In genomic region chr17:29438347-29439235, GRCm38 (mm10) we compare ENCODE assay signal across 8 mouse cellular contexts. TPM values are rescaled to one million over a fixed set of nuclear protein-coding genes. Genes with fewer than 3 reads are reported as not detected.
DNase-seq lines count a peak whose midpoint lies in the region; ATAC-seq and TF ChIP-seq lines count a peak whose summit lies in the region.

No protein-coding gene starts in this region.

- no peaks in the 10 kb centered on the region for H3K9me3 ChIP-seq in hindbrain, embryonic 16.5 days (ENCODE audit: control insufficient read depth, low read length)

- peaks cover 2% of the 10 kb centered on the region for H3K4me1 ChIP-seq in hindbrain, embryonic 16.5 days (ENCODE audit: control insufficient read depth, insufficient read depth, low read depth, low read length)
- peaks cover 22% of the 10 kb centered on the region for H3K4me1 ChIP-seq in liver, adult 2 months (ENCODE audit: control insufficient read depth, insufficient read depth, low read length)

- H3K36me3 ChIP-seq in hindbrain, embryonic 16.5 days (ENCODE audit: control insufficient read depth, insufficient read depth, low read length) = no peaks in the 10 kb centered on the region
- no peaks in the 10 kb centered on the region for H3K36me3 ChIP-seq in liver, adult 2 months (ENCODE audit: control insufficient read depth, insufficient read depth, low read length)

- peak; percentile 73 to 79 for DNase-seq in cerebellum, postnatal 10 days
- no peak for DNase-seq in cerebellum, adult 11 months
- peak; percentile 71 to 83 for DNase-seq in adrenal gland, postnatal 36 days
- peak; percentile 68 for DNase-seq in forelimb bud, embryonic 11.5 days (ENCODE audit: low read depth, low spot score)
- DNase-seq in liver, adult 2 months (ENCODE audit: extremely low read depth, low read depth, low spot score) = peak; percentile 56
- DNase-seq in neural tube, embryonic 10.5 days (ENCODE audit: extremely low spot score, low spot score) = peak; percentile 65
- DNase-seq in thymus, postnatal 36 days = peak; percentile 24 to 43

- H3K27ac ChIP-seq in hindbrain, embryonic 16.5 days (ENCODE audit: low read depth, low read length) = no peak overlapping the region; the same call in 1 of the 2 replicates
- no peak overlapping the region for H3K27ac ChIP-seq in liver, adult 2 months (replicated peaks; ENCODE audit: insufficient read depth, low read depth, low read length)

- H3K79me2 ChIP-seq in liver, adult 2 months (ENCODE audit: control insufficient read depth, insufficient read depth, low read length) = no peaks in the 10 kb centered on the region

- no peak for TF ChIP-seq CTCF in liver, adult 2 months (IDR thresholded peaks at IDR 0.05; ENCODE audit: low read depth, low read length)

- WGBS in hindbrain, embryonic 16.5 days = 17% methylated on average over 16 of the region's 17 CpGs
- WGBS in liver, adult 2 months = 28% methylated on average over 16 of the region's 17 CpGs

- no peak for ATAC-seq in hindbrain, embryonic 16.5 days

- 0 out of 2 replicates have a peak overlapping the region, but pooled peaks have one; percentile 5 for H3K9ac ChIP-seq in hindbrain, embryonic 16.5 days (ENCODE audit: low read depth, low read length)
- H3K9ac ChIP-seq in liver, adult 2 months (ENCODE audit: low read depth, low read length) = no peak overlapping the region

- H3K4me3 ChIP-seq in hindbrain, embryonic 16.5 days (ENCODE audit: low read length) = peak overlapping the region; percentile 2; the same call in 1 of the 2 replicates
- H3K4me3 ChIP-seq in liver, adult 2 months (ENCODE audit: insufficient read depth, low read depth, low read length) = no peak overlapping the region

- H3K27me3 ChIP-seq in hindbrain, embryonic 16.5 days (replicated peaks; ENCODE audit: control insufficient read depth, insufficient read depth, low read length) = no peaks in the 10 kb centered on the region
- no peaks in the 10 kb centered on the region for H3K27me3 ChIP-seq in liver, adult 2 months (ENCODE audit: control insufficient read depth, insufficient read depth, low read length)

- no peak for TF ChIP-seq POLR2A in liver, adult 2 months (IDR thresholded peaks at IDR 0.05; ENCODE audit: extremely low read depth, insufficient read depth, low read length)

- peak overlapping the region; percentile 68 for H3K4me2 ChIP-seq in hindbrain, embryonic 16.5 days (ENCODE audit: low read length)

RNA-seq across cellular contexts. Expression of gene Pim1, which starts 52.0 kb away (rescaled TPM):
- total RNA-seq in adrenal gland, postnatal 36 days (2021) = 100 to 1,000 TPM; 162 to 206 TPM
- 7.2 and 8.2 TPM in 2 replicates for polyA plus RNA-seq in hindbrain, embryonic 16.5 days (2015; fragmentation: Nextera tagmentation; extraction: Ambion mirVana)
- total RNA-seq in liver, adult 2 months (2014; rRNA removed) = 8.9 and 9.5 TPM in 2 replicates
- 16.0 and 16.4 TPM in 2 replicates for polyA plus RNA-seq in liver, adult 2 months (2012; rRNA removed)

Comparison
In these comparisons a context has a peak if more than half of its experiments do, and no peak if none do; other contexts are left out.
1. RNA of gene Pim1, which starts 52.0 kb away (total RNA-seq): 162 to 206 TPM in adrenal gland, postnatal 36 days; 8.9 to 9.5 TPM in liver, adult 2 months; every median in the first group is over 10 times any median in the second.